Mouse (Mus musculus) ES-CJ7 (cell line): Measurements from ENCODE around the gene Itga9.
"Not testable (repeated sequence)": the region's sequence is repeated elsewhere in the genome, so short reads cannot be mapped to it uniquely, and the experiment has no call there.

Experiments
- DNase-seq: peaks from one replicate; pipeline ENCODE4 v3.0.0; 2011; ENCODE audit warnings: low read depth, low spot score

Gene Itga9

DNA sequence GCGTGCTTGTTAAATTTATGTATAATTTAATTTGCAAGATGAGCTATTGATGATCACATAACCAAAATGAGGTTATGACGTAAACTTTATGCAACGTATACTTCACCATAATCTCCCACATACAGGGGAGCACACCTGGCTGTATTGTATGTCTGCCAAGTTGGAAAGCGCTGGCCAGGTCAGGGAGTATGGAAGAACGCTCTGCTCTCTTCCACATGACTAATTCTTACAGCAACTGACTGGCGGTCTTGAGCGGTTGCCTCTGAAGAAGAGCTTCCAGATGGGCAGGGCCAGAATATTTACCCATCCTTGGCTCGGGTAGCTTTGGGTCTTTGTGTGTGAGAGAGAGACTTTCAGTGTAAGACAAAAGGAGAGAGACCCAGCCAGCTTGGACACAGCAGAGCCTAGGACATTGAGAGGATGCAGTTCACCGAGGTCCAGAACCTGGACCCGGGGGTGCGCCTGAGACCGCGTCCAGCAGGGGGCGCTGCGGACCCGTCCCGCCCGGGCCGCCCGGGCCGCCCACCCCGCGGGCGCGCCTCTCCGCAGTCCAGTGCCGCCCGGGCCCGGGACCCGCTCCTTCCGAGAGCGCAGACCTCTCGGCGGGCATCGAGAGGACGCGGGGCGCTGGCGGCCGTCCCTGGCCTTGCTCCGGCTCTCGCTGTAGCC, at the start of gene Itga9:
Itga9 (plus strand) TSS at position 543 of the 669 bp plus-strand sequence.
- peak; percentile 45 for DNase-seq

DNA sequence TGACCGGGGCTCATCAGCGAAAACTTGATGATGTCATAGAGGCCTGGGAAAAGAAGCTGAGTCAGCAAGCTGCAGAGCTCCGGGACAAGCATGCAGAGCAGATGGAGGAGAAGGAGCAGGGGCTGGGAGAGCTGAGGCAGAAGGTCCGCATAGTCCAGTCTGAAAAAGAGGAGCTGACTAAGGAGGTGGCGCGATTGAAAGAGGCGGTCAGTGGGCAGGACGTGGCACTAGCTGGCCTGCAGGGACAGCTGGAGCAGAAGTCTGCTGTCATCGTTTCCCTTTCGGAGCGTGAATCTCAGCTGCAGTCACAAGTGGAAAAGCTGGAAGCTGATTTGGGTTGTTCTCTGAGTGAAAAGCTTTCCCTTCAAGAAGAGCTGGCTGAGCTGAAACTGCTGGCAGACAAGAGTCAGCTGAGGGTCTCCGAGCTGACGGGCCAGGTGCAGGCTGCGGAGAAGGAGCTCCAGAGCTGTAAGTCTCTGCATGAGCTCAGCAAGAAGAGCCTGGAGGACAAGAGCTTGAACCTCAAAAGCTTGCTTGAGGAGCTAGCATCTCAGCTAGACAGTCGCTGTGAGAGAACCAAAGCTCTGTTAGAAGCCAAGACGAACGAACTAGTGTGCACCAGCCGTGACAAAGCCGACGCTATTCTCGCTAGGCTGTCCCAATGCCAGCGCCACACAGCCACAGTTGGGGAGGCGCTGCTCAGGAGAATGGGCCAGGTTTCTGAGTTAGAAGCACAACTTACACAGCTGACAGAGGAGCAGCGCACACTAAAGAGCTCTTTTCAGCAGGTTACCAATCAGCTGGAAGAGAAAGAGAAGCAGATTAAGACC, 49.3 kb upstream of the Itga9 start:
- no peak for DNase-seq

DNA sequence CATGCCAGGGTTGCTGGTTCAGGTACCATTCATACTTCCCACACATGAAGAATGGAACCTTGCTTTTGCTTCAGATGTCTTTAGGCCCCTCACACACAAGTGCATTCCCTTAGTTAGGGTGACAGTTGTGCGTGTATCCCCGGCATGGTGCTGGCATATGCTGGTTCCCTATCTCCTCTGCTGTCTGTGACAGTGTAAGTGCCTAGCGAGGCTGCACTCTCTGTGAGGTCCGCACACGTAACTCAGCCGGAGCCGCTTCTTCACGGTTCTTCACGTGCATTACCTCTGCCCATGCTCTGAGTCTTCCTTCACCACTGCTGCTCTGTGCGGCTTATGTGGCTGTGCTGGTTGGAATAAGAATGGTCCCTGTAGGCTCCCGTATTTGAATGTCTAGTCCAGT, 43.1 kb upstream of the Itga9 start:
- no peak for DNase-seq

GRCm38 (mm10) chr9:118563866-118564265, 42.6 kb upstream of the Itga9 start:
- no peak for DNase-seq

DNA sequence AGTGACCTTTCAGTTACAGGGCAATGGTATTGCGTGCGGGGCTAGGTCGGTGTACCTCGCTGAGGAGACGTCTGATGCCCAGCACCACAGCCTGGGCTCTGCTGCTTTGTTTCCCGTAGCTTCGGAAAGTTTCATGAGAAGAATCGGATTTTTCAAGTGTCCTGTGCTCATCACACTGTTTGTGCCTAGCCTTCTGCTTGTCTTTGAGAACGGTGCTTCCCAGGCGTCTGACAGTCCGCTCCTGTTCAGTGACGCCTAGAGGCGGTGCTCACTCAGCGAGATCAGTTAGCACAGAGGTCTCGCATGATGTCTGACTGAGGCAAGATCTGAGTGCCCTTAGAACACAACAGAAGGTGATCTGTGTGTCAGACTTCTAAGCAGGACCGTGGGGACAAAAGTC, 41.8 kb upstream of the Itga9 start:
- DNase-seq, result no peak

DNA sequence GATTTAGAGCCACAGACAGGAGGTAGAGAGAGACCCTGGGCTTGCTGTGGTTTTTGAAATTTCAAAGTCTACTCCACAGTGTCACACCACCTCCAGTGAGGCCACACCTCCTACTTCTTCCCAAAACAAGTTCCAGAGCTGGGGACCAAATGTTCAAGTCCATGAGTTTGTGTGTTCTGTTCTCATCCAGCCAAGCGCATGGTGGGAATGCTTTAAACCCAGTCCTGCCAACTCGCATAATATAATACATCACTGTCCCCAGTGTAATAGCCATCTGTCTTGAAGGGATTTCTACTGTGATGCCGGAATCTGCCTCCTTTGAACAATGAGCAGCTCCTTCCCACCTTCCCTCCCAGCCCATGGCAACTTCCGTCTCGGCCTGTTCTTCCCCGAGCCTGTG, 37.2 kb upstream of the Itga9 start:
- no peak for DNase-seq

DNA sequence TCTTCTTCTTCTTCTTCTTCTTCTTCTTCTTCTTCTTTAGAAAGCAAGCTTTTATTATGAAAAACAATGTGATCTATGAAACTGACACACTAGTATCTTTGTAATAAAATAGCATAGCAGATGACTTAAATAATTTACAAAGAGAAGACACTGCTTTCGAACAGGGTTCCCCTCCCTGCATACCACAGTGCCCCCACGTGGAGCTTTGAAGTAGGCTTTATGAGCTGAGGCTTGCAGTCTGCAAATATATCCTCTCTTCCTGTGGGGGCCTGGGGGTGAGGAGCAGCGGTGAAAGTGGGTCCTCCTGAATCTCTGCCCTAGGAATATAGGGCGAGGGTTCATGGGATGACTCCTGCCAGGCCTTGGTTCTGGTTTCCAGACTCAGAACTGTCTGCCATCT, 35.6 kb upstream of the Itga9 start:
- no peak for DNase-seq

DNA sequence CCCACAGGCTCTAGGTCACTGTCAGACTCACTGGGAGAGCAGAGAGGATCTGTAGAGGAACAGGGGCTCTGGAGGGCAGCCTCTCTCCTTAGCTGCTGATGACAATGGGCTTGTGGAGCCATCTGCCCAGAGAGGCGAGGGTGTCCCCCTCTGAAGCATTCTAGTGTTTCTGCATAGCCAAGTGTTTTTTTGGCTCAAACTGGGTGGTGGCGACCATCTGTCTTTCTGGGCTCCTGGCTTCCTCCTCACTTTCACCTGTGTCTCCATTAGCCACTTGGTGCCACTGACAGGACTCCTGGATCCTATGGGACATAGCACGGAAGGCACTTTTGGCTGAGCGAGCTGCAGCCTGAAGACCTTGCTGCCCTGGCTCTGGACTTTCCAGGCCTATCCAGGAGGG, 34.8 kb upstream of the Itga9 start:
- DNase-seq, result no peak

- no peak for DNase-seq
These were observed 31.6 kb upstream of the Itga9 start for GRCm38 (mm10) chr9:118574911-118575310.

DNA sequence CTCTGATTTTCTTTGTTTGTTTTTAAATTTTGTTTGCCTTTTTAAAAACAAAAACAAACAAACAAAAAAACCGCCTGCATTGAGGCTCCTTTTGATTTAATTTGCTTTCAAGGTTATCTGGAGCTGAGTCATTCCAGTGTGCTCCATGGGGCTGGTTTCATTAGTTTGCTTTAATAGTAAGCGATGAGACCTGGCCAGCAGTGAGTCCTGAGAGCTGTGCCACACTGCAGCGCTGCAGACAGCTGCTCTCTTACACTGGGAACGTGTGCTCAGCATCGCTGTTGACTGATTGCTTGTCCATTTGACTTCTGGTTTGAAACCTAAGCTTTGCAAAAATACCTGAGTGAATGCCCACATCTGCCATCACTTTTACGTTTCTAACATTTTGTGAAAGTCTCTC, 26.1 kb upstream of the Itga9 start:
- DNase-seq, result no peak

- no peak for DNase-seq
These were observed 23.7 kb upstream of the Itga9 start for GRCm38 (mm10) chr9:118582757-118583156.

DNA sequence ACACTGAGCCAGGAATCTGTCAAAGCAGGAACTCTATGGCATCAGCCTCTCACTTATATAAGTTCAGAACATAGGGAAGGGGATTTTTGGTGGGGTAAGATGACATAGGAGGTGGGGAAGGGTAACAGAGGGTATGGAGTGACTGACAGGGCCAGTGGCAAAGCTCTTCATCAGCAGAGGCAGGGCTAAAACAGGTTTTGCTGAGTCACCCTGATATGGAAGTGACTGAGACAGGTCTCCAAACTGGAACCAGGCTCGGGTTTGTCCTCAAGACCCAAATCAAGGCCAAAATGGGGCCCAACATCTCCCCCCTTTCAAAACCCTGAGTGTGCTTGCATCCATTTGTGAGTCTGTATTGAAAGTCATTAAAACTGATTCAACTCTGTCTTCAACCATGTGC, 21.7 kb upstream of the Itga9 start:
- no peak for DNase-seq

GRCm38 (mm10) chr9:118585998-118586397, 20.5 kb upstream of the Itga9 start:
- no peak for DNase-seq

- no peak for DNase-seq
These were observed 19.4 kb upstream of the Itga9 start for GRCm38 (mm10) chr9:118587115-118587514.

DNA sequence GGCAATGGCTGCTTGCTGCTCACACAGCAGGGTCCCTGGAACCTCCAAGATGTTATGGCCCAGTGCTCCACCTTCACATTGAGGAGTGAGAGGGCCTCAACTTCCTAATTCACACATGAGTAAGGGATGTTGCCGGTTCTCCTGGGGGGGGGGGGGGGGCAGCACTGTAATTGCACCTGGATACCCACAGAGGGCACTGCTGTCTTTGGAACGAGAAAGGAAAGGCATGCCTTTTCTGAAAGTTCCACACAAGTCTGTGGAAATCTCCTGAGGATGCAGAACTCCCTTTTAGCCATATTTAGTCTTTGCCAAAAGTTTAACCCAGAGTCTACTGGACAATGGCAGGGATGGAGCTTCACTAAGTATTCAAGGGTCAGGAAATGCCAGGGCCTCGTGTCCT, 17.2 kb upstream of the Itga9 start:
- peak; percentile 25 for DNase-seq

DNA sequence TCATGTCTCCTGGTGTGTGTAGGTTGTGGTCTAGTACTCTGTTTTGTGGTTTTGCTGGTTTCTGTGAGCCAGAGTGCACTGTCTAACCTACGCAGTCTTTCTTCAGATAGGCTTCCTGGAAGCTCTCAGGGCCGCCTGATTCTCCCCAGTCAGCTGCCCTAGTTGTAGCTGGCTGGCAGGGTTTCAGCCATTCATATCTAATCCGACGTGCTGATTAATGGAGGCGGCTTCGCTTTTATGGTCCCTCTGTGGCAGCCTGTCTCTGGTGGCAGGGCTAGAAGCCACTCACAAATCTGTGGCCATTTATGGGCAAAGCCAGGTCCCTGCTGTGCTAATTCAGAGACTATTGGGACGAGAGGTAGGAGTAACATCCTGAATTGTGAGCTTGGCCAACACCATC, 16.3 kb upstream of the Itga9 start:
- no peak for DNase-seq

DNA sequence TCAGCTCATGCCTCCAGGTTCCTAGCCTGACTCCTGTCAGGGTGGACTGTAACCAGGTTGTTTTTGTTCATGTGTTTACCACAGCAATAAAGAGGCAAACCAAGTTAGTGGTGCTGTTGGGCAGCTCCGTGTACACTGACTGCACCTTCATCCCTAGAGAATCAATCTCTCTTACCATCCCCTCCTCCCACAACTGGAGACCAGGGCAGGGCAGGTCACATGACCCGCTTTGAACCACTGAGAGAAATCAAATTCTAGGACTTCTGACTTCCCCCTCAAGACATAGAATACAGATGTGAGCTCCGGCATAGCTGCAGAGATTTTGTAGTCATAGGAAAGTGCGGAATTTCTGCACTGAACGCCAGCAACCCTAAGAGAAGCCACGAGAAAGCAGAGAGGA, 14.9 kb upstream of the Itga9 start:
- DNase-seq, result no peak

DNA sequence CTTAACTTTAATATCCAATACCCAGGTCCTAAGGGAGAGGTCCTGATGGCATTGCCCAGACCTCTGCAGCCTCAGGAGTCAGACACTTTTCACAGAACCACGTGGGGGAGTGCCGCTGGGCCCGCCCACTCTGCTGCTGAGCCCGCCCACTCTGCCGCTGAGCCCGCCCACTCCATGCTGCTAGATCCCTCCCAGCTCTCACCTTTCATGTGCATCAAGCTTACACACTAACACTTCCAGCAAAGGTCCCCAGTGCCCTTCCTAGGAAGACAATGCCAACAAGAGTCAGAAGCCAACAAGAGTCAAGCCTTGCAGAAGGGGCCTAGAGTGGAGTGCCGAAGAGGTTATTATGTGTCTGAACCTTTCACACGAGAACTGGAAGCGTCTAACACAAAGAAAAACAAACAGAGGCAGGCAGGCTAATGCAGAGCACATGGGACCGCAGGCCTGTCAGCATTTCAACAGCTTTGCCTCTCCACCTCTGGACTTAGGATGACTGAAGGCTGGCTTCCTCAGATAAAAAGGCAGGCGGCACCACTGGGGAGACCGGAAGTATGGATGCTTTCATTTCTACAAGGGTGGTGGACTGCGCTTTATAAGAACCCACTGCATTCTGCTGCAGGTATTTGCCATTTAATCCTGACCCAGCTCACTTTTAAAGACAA, 13.8 kb upstream of the Itga9 start:
- peak; percentile 50 for DNase-seq

GRCm38 (mm10) chr9:118593443-118593842, 13.0 kb upstream of the Itga9 start:
- no peak for DNase-seq

GRCm38 (mm10) chr9:118596767-118597166, 9.7 kb upstream of the Itga9 start:
- no peak for DNase-seq

DNA sequence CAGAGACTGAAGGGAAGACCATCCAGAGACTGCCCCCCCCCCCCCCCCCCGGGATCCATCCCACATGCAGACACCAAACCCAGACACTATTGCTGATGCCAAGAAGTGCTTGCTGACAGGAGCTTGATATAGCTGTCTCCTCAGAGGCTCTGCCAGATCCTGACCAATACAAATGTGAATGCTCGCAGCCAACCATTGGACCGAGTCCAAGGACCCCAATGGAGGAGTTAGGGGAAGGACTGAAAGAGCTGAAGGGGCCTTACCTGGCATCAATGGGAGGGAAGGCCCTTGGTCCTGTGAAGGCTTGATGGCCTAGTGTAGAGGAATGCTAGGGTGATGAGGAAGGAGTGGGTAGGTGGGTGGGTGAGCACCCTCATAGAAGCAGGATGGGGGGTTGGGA, 6.1 kb upstream of the Itga9 start:
- DNase-seq, result not testable (repeated sequence)

DNA sequence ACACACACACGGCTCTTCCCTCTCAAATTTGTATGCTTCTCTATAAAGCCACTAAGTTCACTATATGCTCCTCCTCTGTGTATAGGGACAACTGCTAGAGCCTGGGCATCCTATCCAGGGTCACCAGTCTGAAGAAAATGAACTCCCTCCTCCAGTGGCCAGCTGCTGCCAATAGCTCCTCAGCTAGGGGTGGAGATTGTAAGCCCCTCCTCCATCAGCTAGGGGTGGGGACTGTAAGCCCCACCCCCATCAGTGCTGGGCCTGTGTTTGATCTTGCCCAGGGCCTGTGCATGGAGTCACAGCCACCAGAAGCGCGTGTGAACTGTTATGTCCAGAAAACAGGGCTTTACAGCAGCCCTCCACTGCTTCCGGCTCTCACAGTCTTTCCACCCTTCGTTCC, 3.9 kb upstream of the Itga9 start:
- peak; percentile 48 for DNase-seq
